Mouse (Mus musculus) spleen, postnatal 14 days (tissue): ENCODE results near the gene Rdh5.
A peak's percentile ranks its signal among the peaks of the same experiment; 100 is the strongest.

Source experiments
- DNase-seq, 2 experiments: peaks; one replicate each; pipeline ENCODE4 v3.0.0; 2021 to 2022; ENCODE audit warnings: low spot score in 2 of 2

The Rdh5 gene

GRCm38 (mm10) chr10:128922822-128923012 lies at the start of gene Rdh5:
Gene Rdh5, minus strand, starts transcription at chr10:128922888.
- DNase-seq = no peak

- DNase-seq = no peak
These were observed 48.1 kb upstream of the Rdh5 start for GRCm38 (mm10) chr10:128970740-128971250.

DNA sequence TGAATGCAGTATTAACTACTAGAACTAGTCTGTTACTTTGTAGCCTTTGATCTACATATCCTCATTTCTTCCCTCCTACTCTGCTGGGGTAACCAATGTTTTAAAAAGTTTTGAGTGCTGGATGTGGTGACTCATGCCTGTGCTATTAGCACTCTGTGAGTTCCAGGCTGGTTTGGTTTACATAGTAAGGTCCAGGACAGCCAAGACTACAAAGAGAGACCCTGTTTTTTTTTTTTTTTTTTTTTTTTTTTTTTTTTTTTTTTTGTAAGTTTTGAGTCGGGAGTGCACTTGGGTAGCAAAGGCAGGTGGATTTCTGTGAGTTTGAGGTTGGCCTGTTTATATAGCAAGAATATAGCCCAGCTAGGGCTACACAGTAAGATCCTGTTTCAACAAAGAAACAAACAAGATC lies 45.7 kb upstream of the Rdh5 start:
- no peak for DNase-seq

GRCm38 (mm10) chr10:128965871-128966270 lies 43.2 kb upstream of the Rdh5 start:
- DNase-seq = no peak

- no peak for DNase-seq
These were observed 42.3 kb upstream of the Rdh5 start for GRCm38 (mm10) chr10:128964961-128965360.

DNA sequence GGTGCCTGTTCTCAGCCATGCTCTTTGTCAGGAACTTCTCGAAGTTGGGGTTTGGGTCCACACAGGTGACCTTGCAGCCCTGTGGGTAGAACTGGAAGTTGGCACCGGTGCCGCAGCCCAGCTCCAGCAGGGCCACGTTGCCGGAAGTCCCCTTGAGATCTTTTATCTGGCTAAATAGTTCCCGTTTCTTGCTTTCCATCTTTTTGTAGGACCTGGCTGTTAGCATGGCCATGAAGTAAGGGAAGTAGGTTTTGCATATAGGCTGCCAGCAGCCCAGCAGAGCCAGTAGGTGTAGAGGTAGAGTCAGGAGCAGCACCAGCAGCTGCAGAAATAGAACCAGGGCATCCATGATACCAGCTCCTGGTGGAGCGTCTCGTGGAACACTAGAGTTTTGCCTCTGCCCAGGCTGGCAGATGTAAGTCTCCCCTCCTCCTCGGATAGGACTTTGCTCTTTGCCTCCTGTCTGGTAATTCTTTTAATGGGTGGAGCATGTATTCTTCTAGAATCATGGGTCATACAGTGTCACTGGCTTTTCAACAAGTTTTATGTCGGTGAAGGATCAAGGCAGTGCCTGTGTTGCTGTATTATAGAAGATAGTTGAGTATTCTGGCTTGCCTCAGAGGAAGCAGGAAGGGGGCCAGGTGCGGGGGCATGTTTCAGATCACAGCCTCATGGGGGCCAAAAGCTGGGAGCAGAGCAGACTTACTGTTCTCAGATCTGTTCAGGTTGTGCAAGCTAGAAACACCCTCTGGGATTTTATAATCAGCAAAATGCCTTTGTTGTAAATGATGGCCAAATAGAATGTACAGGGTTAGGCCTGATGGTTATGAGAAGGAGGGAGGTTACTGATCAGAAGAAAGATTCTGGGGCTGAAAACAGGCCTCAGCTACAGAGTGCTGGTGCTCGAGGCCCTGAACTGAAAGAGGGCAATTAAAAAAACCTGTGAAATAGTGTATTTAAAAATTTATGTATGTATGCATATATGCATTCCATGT lies 38.2 kb upstream of the Rdh5 start, which contains the start of gene Mettl7b:
Gene Mettl7b, minus strand, starts transcription at position 399 of the 995 bp plus-strand sequence.
- no peak for DNase-seq

DNA sequence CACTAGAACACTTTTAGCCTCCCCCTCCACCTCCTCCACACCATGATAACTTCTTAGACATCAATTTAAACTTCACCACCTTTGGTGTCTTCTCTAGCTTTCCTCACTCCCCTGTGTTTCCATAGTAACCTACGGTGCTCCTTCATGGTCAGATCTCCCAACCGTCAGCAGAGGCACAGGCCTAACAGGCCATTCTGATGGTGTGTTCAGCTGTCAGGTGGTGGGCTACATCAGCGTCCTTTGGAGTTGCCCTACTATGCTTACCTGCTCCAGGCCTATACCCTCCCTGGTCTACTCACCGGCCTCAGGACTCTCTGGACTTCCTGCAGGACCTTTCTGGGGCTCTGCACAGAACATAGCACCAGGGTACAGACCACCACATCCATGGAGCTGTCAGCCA lies 37.5 kb upstream of the Rdh5 start:
- DNase-seq = no peak

DNA sequence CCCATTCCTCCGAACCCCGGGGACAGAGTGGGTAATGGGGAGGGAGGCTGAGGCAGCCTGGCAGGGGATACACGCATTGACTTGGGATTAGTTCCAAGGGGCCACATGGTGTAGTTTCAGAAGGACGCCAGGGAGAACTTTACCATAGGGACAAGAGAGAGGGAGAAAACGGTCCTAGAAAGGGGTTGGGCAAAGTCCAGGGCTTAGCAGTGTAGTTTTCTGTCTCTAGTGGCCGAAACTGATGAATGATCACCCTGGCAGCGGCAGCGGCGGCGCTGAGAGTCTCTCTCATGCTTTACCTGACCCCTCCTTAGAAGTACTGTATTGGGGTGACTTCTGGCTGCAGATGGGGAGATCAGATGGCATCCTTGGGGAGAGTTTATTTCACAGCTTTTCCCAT lies 35.7 kb upstream of the Rdh5 start:
- no peak for DNase-seq

GRCm38 (mm10) chr10:128950208-128950887 lies 27.7 kb upstream of the Rdh5 start:
- DNase-seq = no peak

DNA sequence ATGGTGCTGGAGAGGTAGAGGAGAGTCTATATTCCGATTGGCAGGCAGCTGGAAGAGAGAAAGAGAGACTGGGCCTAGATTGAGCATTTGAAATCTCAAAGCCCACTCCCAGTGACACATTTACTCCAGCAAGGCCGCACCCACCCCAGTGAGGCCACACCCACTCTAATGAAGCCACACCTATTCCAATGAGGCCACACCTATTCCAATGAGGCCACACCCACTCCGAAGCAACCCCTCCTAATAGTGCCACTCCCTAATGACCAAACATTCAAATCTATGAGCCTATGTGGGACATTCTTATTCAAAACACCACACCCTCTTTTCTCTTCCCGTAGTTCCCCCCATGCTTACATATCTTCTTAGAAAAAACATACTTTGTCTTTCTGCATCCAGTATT lies 24.8 kb upstream of the Rdh5 start:
- DNase-seq = no peak

GRCm38 (mm10) chr10:128945675-128946074 lies 23.0 kb upstream of the Rdh5 start:
- DNase-seq = peak in 1 of 2 experiments; percentile 19

GRCm38 (mm10) chr10:128940475-128941061 lies 17.9 kb upstream of the Rdh5 start:
- no peak for DNase-seq

DNA sequence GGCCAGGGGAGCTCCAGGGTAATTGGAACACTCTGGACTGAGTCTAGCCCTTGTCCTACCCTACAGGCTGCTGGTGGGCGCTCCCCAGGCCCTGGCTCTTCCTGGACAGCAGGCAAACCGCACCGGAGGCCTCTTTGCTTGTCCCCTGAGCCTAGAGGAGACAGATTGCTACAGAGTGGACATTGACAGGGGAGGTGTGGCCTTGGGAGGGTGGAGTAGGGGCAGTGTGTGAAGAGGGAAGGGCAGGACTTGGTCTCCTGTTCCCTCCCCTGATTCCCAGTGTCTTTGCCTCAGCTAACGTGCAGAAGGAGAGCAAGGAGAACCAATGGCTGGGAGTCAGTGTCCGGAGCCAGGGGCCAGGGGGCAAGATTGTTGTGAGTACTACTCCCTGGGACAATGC lies 16.3 kb upstream of the Rdh5 start:
- no peak for DNase-seq

DNA sequence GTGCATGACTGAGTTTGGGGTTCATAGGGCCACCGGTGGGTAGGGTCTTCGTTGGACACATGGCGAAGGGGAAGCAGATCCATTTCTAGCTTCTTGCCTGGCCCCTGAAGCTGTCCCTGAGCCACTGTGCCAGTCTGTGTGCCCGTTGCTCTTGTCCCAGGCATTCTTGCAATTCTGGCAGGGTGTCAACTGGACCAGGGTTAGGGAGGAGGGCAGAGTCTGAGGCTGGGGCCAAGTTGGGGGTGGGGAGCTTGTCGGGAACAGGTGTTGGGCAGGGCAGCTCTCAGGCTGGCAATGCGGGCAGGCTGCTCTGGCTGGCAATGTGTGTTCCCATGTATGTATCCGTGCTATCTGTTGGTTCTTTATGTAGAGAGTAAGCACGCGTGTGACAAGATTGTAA lies 15.8 kb upstream of the Rdh5 start:
- no peak for DNase-seq

GRCm38 (mm10) chr10:128937756-128938390 lies 15.2 kb upstream of the Rdh5 start:
- DNase-seq = no peak

DNA sequence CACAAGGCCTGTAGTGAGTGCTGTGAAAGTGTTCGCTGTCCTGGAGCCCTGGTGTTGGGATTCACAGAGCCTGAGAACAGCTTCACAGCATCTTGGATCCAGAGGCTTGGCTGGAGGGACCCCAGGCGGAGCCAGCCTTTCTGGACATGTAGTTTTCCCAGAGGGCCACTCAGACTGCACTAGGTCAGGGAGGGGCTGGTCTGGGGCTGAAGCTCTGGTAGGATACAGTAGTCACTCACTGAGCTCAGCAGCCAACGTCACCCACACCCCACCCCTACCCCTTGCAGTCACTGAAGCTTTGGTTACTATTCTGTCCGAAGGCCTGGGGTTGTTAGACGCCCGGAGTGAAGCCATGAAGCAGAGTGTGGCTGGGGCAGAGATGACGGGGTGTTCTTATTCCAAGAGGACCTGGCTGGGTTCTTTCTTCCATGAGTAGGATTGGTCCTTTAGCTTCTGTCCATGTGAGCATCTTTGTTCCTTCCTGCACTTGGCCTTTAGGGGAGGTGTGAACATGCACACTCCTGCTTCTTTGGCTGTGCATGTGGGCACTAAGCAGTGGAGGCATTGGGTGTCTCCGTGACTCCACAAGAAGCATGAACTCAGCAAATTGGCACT lies 13.2 kb upstream of the Rdh5 start:
- DNase-seq = no peak

GRCm38 (mm10) chr10:128934997-128935787 lies 12.5 kb upstream of the Rdh5 start:
- no peak for DNase-seq

DNA sequence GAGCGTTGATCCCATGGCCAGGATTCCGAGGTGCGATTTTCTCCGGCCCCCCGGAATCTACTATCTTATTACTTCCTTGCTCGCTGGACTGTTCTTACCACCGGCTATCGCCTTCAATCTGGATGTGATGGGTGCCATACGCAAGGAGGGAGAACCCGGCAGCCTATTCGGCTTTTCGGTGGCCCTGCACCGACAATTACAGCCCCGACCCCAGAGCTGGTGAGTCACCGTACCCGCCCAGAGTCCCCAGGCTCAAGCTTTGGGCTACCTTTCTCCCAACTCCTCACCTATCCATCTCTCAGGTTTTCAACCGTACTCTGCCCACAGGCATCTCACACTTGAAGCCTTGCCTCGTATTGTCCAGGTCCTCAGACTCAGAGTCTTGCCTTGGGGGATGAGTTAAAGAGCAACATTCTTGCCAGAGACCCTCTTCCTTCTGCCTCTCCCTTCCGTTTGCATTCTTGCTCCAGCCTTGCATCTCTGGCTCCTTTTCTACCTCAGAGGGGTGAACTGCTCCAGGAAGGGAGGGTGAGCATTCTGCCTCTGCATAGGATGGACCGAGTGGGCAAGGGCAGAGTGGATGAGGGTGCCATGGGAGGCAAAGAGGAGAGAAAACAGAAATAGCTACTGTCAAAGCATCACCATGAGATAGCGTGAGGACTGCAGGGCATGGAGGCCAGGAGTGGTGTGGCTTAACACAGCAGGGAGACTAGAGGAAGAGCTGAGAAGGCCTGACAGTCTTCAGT lies 11.5 kb upstream of the Rdh5 start:
- DNase-seq = no peak

DNA sequence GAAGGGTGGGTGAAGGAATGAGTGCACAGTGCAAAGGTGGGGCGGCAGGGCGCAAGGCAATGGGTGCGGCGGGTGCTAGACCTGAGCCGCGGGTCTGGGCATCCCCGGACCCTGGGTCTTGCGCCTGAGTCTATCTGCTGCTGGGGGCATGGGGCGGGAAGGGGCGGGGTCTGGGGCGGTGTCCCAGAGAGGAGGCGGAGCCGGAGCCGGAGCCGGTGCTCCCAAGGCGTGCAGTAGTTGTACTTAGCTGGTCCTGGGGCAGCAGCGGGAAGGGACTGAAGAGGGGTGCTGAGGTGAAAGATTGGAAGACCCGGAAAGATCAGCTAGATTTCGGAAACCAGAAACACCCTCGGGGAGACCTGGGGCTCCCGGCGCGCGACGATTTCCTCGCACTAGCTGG lies 10.9 kb upstream of the Rdh5 start, which contains the start of gene Itga7:
Gene Itga7, plus strand, starts transcription at position 245 of the 400 bp plus-strand sequence.
- no peak for DNase-seq

DNA sequence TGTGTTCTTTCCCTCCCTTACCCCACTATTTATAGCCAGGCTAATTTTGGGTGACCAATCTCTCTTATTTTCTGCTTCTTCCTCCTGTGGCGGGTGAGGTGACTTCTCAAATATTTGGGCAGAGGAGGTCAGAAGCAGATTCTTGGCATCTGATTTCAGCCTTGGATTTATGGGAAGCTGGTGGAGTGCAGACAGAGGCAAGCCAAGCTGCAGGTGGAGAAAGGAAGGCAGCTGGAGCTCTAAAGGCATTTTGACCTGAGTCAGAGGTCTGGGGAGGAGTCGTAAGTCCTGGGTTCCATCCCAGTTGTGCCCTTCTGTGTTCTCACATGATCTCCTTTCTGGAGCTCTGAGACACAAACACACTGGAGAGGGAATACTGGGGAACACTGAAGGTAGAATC lies 8.8 kb upstream of the Rdh5 start:
- no peak for DNase-seq
